Mouse (Mus musculus) neural tube, embryonic 12.5 days (tissue): Measurements from ENCODE around the gene Prdm12. TPM values are rescaled to one million over a fixed set of nuclear protein-coding genes. Genes with fewer than 3 reads are reported as not detected.
A peak's percentile ranks its signal among the peaks of the same experiment; 100 is the strongest.

ENCODE experiments used
- ATAC-seq: fragments of 200-750 bp; cut with Nextera tagmentation; 2 replicates; pipeline ENCODE4 v1.8.0; 2017; ENCODE audit warnings: low read depth, mild to moderate bottlenecking, moderate TSS enrichment, moderate library complexity; ENCODE audit not compliant: low FRiP score
- H3K27ac ChIP-seq: fragments of 300-500 bp; sonication (generic); 2 replicates; pipeline ENCODE4 v1.5.1; 2016
- H3K27me3 ChIP-seq: fragments of 300-500 bp; sonication (generic); replicated peaks from 2 replicates; pipeline ENCODE4 v1.6.1; 2016; ENCODE audit warnings: mild to moderate bottlenecking
- H3K36me3 ChIP-seq: fragments of 300-500 bp; sonication (generic); 2 replicates; pipeline ENCODE4 v1.6.1; 2016; ENCODE audit warnings: mild to moderate bottlenecking
- H3K4me1 ChIP-seq: fragments of 300-500 bp; sonication (generic); 2 replicates; pipeline ENCODE4 v1.6.1; 2016
- H3K4me2 ChIP-seq: fragments of 300-500 bp; sonication (generic); replicated peaks from 2 replicates; pipeline ENCODE4 v1.6.1; 2016; ENCODE audit warnings: mild to moderate bottlenecking
- H3K4me3 ChIP-seq: fragments of 300-500 bp; sonication (generic); 2 replicates; pipeline ENCODE4 v1.5.1; 2016
- H3K9ac ChIP-seq: fragments of 300-500 bp; sonication (generic); 2 replicates; pipeline ENCODE4 v1.6.1; 2016; ENCODE audit warnings: mild to moderate bottlenecking
- H3K9me3 ChIP-seq: fragments of 300-500 bp; sonication (generic); 2 replicates; pipeline ENCODE4 v1.6.1; 2016; ENCODE audit warnings: mild to moderate bottlenecking
- WGBS: fragments of 180-500 bp; shearing (Covaris S2); methylation state at CpG from one replicate; pipeline ENCODE4 v1.1.7; 2016; 5-methylcytosine and 5-hydroxymethylcytosine counted together
- microRNA-seq: library from miRNA; unstranded; fragments of <30 nt; microRNA quantifications from one replicate; pipeline ENCODE4, GENCODE M21; 2017
- polyA plus RNA-seq: library from polyadenylated mRNA; unstranded; fragments of >200 nt; fragmentation: Nextera tagmentation; extraction: Ambion mirVana; gene quantifications from 2 replicates; pipeline ENCODE4 v1.2.1, GENCODE M21; 2016

The Prdm12 gene
- polyA plus RNA-seq, 1 experiment from 2014 or later, result 54.2 TPM

- Histone ChIP-seq H3K4me1 (peaks cover 18% of the 10 kb centered on the region), H3K36me3 (peaks cover 3% of the 10 kb centered on the region; the same call in 1 of the 2 replicates), H3K27me3 (no peaks in the 10 kb centered on the region), H3K9ac (peak within 1 kb of the TSS; percentile 89), H3K27ac (peak within 1 kb of the TSS; percentile 84), H3K4me2 (peak within 1 kb of the TSS; percentile 75), H3K9me3 (no peaks in the 10 kb centered on the region), H3K4me3 (peak within 1 kb of the TSS; percentile 89)
- WGBS, result under 1% methylated on average over 64 of the region's 64 CpGs
- ATAC-seq, result peak; percentile 99
Observed at GRCm38 (mm10) chr2:31688074-31688925, 48.5 kb downstream of the Prdm12 start, which contains the start of gene Abl1. Abl1 (plus strand) TSS chr2:31688376.

DNA sequence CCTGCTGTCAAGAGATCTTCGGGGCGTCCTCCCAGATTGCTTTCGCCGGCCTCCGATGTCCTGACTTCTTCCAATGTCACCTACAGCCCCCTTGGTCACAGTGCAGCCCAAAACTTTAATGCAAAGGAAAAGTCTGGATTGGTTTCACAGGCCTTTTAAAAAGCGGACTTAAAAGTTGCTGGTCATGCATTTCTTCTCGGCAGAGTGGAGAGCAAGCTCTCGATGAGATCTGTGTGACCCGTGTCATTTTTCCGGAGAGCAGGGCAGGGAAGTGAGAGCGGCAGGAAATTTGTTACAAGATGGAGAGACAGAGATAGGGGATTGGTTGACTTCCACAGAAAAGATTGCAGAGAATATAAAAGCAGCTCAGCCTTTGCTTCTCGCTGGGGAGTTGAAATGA is 49.2 kb downstream of the Prdm12 start:
- H3K27ac ChIP-seq, result 0 out of 2 replicates have a peak overlapping the region, but pooled peaks have one; percentile 84
- under 1% methylated on average over 12 of the region's 12 CpGs for WGBS

DNA sequence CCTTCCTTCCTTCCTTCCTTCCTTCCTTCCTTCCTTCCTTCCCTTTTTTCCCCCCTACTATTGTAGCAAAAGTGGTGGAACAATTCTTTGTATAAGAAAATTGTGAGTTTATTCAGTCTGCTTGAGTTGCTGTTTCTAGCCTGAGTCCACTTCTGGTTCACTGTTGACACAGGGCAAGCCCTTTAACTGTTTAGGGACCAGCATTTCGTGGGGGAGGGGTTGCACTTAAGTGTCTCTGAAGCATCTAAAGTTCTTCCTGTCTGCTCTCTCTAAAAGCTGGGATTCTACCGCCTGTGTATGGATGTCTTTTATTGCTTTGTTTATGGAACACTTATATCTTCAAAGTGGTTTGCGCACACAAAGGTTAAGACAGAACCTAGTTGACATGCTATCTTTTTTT is 50.2 kb downstream of the Prdm12 start:
- no peak overlapping the region for H3K27ac ChIP-seq
- no peak for ATAC-seq
- H3K27me3 ChIP-seq, result no peaks in the 10 kb centered on the region
- WGBS, result 52% methylated on average over 3 of the region's 3 CpGs
- peaks cover 18% of the 10 kb centered on the region for H3K4me1 ChIP-seq
- peaks cover 3% of the 10 kb centered on the region; the same call in 1 of the 2 replicates for H3K36me3 ChIP-seq
- peak overlapping the region; percentile 89; the same call in 1 of the 2 replicates for H3K4me3 ChIP-seq
- H3K9me3 ChIP-seq, result no peaks in the 10 kb centered on the region
- 0 out of 2 replicates have a peak overlapping the region, but pooled peaks have one; percentile 89 for H3K9ac ChIP-seq
- H3K4me2 ChIP-seq, result peak overlapping the region; percentile 75

More for the DNA sequence above, 49.2 kb downstream of the Prdm12 start:
- H3K9me3 ChIP-seq, result no peaks in the 10 kb centered on the region
- H3K27me3 ChIP-seq, result no peaks in the 10 kb centered on the region
- H3K9ac ChIP-seq, result peak overlapping the region; percentile 89
- H3K36me3 ChIP-seq, result peaks cover 3% of the 10 kb centered on the region; the same call in 1 of the 2 replicates
- H3K4me1 ChIP-seq, result peaks cover 18% of the 10 kb centered on the region
- H3K4me3 ChIP-seq, result peak overlapping the region; percentile 89
- peak overlapping the region; percentile 75 for H3K4me2 ChIP-seq
- no peak for ATAC-seq

DNA sequence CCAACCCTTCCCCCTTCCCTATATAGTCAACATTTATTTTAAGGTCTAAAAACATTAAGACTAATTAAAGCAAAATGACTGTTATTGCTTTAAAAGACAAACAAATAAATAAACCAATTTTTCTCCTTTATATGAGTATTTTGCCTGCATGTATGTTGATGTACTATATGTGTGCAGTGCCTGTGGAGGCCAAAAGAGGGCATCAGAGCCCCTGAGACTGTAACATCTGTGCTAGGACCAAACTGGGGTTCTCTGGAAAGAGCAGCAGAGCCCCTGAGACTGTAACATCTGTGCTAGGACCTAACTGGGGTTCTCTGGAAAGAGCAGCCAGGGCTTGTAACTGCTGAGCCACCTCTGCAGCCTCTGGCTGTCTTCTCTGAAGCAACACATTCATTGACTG is 58.4 kb downstream of the Prdm12 start:
- no peak overlapping the region for H3K27ac ChIP-seq
- peaks cover 2% of the 10 kb centered on the region; the same call in 1 of the 2 replicates for H3K4me1 ChIP-seq
- H3K4me3 ChIP-seq, result no peak overlapping the region
- H3K9me3 ChIP-seq, result no peaks in the 10 kb centered on the region
- no peak overlapping the region for H3K9ac ChIP-seq
- ATAC-seq, result no peak
- H3K27me3 ChIP-seq, result no peaks in the 10 kb centered on the region
- no peak overlapping the region for H3K4me2 ChIP-seq
- H3K36me3 ChIP-seq, result peaks cover 23% of the 10 kb centered on the region; the same call in 1 of the 2 replicates

DNA sequence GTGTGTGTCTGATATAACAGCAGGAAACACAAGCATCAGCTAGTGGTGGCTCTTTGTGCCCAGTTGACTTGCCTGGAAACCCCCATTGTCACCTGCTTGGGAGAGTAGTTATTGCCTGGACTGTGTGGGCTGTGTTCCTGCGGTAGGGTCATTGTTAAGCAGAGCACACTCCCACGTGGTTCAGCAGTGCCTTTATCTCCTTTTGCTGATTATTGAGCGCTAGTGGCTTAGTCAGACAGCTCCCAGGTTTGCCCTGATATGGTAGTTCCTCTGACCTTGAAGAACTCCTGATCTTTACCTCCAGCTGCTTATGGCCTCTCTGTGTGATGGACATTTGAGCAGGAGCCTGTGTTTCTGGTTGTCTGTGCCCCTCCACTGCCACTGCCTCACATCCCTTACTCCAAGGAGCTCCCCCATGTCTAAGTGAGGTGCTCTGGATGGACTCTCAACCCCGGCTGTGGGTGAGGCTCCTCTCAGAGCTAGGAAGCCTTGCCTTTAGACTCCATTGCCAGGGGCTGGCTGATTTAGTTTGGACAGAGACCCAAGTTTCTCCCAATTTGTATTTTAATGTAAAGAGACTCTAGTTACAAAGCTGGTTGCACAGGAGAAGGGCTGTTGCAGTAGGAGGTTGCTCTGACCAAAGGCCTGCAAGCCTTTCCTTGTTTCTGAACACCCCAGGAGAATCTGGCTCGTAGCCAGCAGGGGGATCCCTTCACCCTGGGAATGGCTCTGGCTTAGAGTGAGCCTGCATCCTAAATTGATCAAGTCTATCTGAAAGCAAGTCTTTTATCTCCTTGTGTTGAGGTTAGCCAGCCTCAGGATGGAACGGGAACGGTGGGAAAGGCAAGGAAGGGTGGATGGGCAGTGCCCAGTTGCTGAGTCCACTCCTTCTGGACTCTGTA is 61.0 kb downstream of the Prdm12 start:
- Histone ChIP-seq H3K4me2 (no peak overlapping the region), H3K4me1 (peaks cover 2% of the 10 kb centered on the region; the same call in 1 of the 2 replicates), H3K27me3 (no peaks in the 10 kb centered on the region), H3K9me3 (no peaks in the 10 kb centered on the region), H3K27ac (no peak overlapping the region), H3K9ac (no peak overlapping the region), H3K4me3 (no peak overlapping the region), H3K36me3 (peaks cover 17% of the 10 kb centered on the region; the same call in 1 of the 2 replicates)
- no peak for ATAC-seq
- 51% methylated on average over 7 of the region's 7 CpGs for WGBS

- no peak overlapping the region for H3K4me3 ChIP-seq
- H3K4me2 ChIP-seq, result no peak overlapping the region
- no peak overlapping the region for H3K27ac ChIP-seq
Observed at GRCm38 (mm10) chr2:31703226-31703625, 63.4 kb downstream of the Prdm12 start.

More at GRCm38 (mm10) chr2:31703226-31703625, 63.4 kb downstream of the Prdm12 start:
- Histone ChIP-seq H3K27me3 (no peaks in the 10 kb centered on the region), H3K36me3 (peaks cover 11% of the 10 kb centered on the region; the same call in 1 of the 2 replicates), H3K9ac (no peak overlapping the region), H3K4me1 (peaks cover 2% of the 10 kb centered on the region; the same call in 1 of the 2 replicates), H3K9me3 (no peaks in the 10 kb centered on the region)
- no peak for ATAC-seq

Small RNA genes within 50 kb of the gene (microRNA-seq; reads per million reads assigned to microRNA genes)
- gene Mir6998, result 2.0 reads per million

Other genes with a start within 250 kb of the Prdm12 start
- gene Ass1, start 169.8 kb upstream of the Prdm12 start, polyA plus RNA-seq, result 27.3 and 33.0 TPM in 2 replicates
- 80.3 and 86.6 TPM in 2 replicates for gene Fubp3, start 67.4 kb upstream of the Prdm12 start, polyA plus RNA-seq
- gene Exosc2, start 30.7 kb downstream of the Prdm12 start, polyA plus RNA-seq, result 50.5 and 51.3 TPM in 2 replicates
- 38.2 and 38.6 TPM in 2 replicates for gene Abl1, start 48.3 kb downstream of the Prdm12 start, polyA plus RNA-seq
- 0.15 and 0.16 TPM in 2 replicates for gene Qrfp, start 170.5 kb downstream of the Prdm12 start, polyA plus RNA-seq
- gene Fibcd1, start 206.0 kb downstream of the Prdm12 start, polyA plus RNA-seq, result 2.3 and 3.0 TPM in 2 replicates
- gene Lamc3, start 247.3 kb downstream of the Prdm12 start, polyA plus RNA-seq, result 8.8 and 9.1 TPM in 2 replicates